Mouse (Mus musculus) E14TG2a.4 (cell line): ENCODE measurements around the gene Aff4.

Experiments used
- H3K27me3 ChIP-seq: 2 replicates; pipeline ENCODE4 v1.6.1; 2014; ENCODE audit warnings: low read length, control low read depth; ENCODE audit not compliant: insufficient read depth
- H3K36me3 ChIP-seq: 2 replicates; pipeline ENCODE4 v1.6.1; 2014; ENCODE audit warnings: low read length, control low read depth; ENCODE audit not compliant: insufficient read depth
- H3K4me1 ChIP-seq: replicated peaks from 2 replicates; pipeline ENCODE4 v1.6.1; 2014; ENCODE audit warnings: low read depth, low read length, control low read depth
- H3K4me3 ChIP-seq: replicated peaks from 2 replicates; pipeline ENCODE4 v1.5.1; 2014; ENCODE audit warnings: mild to moderate bottlenecking, low read length
- H3K9me3 ChIP-seq: 2 replicates; pipeline ENCODE4 v1.6.1; 2014; ENCODE audit warnings: low read length, control low read depth
- CTCF ChIP-seq: conservative IDR thresholded peaks from 2 replicates; pipeline ENCODE4 v1.5.1; 2014; ENCODE audit warnings: low read length
- NANOG ChIP-seq: IDR thresholded peaks from 2 replicates; pipeline ENCODE4 v1.6.1; 2014; ENCODE audit warnings: borderline replicate concordance, low read length, mixed read lengths
- POU5F1 ChIP-seq: IDR thresholded peaks from 2 replicates; pipeline ENCODE4 v1.6.1; 2014; ENCODE audit warnings: low read length, borderline replicate concordance

Aff4 gene

GRCm38 (mm10) chr11:53469294-53469967, 118.8 kb downstream of the Aff4 start:
- peaks cover 36% of the 10 kb centered on the region for H3K4me1 ChIP-seq
- no peak overlapping the region for H3K4me3 ChIP-seq
- H3K9me3 ChIP-seq = no peaks in the 10 kb centered on the region
- no peaks in the 10 kb centered on the region for H3K36me3 ChIP-seq
- H3K27me3 ChIP-seq = peaks cover 95% of the 10 kb centered on the region
- TF ChIP-seq NANOG = peak; percentile 23; the same call in 1 of the 2 replicates
- no peak for TF ChIP-seq CTCF
- no peak for TF ChIP-seq POU5F1

- TF ChIP-seq POU5F1 (no peak), NANOG (no peak), CTCF (peak; percentile 85)
- peaks cover 95% of the 10 kb centered on the region for H3K27me3 ChIP-seq
Measured at GRCm38 (mm10) chr11:53469968-53470695, 119.5 kb downstream of the Aff4 start, which contains the start of gene Gm9837. TSS of gene Gm9837 (minus strand) at chr11:53470479.

More at GRCm38 (mm10) chr11:53469968-53470695, 119.5 kb downstream of the Aff4 start, which contains the start of gene Gm9837:
- H3K36me3 ChIP-seq = no peaks in the 10 kb centered on the region
- peaks cover 31% of the 10 kb centered on the region for H3K4me1 ChIP-seq
- no peaks in the 10 kb centered on the region for H3K9me3 ChIP-seq
- H3K4me3 ChIP-seq = peak within 1 kb of the TSS; percentile 24
